Mouse (Mus musculus): ENCODE results near the gene Slc6a4. TPM values are rescaled to one million over a fixed set of nuclear protein-coding genes. Genes with fewer than 3 reads are reported as not detected.

Gene Slc6a4
- under 1 TPM in 1 of 2 experiments, not detected in 1; 0.56 TPM for total RNA-seq (2021)
- long read RNA-seq, experiment 1 = 0 reads
- long read RNA-seq, experiment 2 = 0 reads

DNA sequence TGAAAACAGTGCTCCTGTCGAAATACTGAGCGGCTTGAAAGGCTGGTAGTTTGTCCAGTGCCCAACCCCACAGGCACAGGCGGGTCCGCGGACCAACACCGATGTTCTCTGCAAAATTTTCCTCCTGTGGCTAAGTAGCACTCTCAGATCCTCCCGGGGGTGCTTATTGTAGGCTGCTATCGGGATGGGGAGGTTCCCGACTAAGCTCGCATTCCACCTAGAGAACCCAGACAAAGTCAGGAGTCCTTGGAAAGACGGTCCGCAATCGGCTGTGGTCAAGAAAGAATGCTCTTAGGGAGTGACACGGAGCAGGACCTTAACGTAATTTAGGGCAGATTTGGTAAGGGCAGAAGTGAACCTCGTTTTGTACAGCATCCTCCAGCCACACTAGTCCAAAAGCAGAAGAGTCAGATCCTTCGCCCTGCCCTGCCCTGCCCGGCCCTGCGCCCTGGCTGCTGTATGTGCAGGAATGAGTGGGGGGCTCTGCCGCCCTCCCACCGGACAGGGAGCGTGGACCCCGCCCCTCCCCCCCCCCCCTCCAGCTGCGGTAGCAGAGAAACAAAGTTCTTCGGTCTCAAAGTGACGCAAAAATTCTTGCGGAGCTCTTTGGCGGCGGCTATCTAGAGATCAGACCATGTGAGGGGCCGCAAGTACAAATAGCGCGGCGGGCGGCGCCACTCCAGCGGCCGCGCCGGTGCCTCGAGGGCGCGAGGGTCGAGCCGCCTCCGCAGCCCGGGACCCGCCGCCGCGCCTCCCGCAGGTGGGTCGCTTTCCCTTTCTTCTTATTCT is at the start of gene Slc6a4:
Slc6a4 (plus strand) TSS at position 688 of the 789 bp plus-strand sequence.
- DNase-seq = no peak

DNA sequence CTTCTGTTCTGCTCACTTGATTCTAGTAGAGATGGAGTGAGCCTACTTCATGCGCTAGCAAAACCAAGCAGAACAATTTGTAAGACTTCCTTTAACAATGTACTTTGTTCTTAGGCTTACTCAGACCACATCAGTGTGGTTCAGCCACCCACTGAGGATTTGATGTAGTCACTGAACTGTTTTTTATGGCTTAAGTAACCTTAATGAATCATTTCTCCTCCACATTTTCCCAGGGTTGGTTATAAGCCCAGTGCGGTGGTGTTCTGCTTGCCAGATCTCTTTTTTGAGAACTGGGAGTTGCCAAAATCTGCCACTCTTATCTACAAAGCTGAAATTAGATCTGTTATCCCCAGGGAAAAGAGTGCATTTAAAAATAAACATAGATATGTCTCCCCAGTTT is 44.9 kb upstream of the Slc6a4 start:
- DNase-seq = no peak

DNA sequence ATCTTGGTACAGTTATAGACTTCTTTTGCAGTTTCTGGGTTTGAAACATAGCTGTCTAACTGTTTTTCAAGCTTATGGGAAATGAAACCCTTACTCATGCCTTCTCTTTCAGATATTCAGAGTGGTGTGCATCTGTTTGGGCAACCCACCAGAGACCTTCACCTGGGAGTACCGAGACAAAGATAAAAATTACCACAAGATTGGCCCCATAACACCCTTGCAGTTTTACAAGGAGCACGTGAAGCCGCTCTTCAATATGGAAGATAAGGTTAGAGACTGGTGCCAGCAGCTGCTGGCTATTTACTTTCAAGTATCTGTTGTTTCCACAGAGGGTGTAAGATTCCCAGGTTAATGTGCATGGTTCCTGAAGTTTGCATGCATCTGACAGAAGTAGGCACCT is 32.7 kb upstream of the Slc6a4 start:
- no peak for DNase-seq

DNA sequence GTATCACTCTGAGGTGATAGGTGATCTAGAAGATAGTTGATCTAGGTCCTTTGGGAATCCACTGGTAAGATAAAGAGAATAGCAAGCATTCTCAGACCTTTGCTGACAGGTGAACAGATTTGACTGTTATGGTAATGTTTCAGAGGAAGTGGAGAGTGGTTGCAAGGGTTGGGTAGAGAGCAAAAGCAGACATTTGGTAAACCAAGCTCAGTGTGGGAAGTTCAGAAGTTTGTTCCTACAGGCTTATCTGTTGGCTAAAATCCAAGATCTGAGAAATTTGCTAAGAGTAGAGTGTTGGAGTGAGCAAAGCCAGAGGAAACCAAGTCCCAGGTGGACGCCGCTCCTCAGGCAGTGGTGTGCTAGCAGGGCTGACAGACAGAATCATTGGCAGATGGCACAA is 28.1 kb upstream of the Slc6a4 start:
- DNase-seq = no peak

DNA sequence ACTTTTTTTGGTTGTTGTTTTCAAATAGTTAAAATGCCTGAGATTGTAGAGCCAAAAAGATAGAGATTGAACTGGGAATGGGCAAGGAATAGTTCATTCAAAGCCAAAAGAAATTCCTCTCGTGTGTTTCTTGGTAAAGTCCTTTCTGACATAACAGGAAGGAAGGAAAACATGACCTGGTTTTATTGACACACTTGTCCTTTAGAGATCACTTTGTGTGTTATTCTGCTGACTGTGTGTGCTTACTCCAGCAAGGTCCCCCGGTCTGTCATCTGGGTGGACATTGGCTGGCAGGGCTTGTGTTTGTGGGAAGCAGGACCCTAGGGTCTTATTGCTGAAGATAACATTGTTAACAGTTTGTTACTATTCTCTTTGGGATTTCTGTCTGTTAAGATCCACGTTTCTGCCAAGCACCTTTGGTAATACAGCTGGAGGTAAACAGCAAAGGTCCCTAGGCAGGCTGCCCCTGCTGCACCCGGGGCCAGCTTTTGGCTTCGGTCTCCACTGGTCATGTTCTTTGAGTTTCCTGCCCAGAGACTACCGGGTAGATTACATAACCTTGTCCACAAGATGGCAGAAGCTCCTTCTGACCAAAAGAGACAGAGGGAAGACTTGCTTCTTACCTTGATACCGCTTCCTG is 23.6 kb upstream of the Slc6a4 start:
- DNase-seq = no peak

DNA sequence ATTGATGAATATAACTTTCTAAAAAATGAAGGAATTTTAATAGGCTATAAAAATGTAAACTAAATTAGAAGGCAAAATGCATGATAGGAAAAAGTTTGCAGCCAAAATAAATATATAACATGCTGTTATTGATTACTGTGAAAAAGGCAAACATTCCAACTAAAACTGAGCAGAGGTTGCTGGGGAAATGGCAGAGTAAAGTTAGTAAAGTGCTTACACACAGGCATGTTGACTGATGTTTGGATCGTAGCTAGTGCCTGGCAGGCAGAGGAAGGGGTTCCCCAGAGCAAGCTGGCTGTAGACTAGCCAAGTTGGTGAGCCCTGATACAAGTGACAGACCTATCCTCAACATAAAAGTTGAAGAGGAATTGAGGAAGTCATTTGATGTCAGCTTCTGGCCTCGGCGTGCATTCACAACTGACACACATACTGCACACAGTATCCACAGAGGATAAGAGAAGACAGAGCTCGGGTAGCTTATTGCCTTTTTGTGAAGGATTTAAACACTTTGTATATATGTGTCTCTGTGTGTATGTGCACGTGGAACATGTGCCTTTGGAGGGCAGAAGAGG is 16.7 kb upstream of the Slc6a4 start:
- no peak for DNase-seq

DNA sequence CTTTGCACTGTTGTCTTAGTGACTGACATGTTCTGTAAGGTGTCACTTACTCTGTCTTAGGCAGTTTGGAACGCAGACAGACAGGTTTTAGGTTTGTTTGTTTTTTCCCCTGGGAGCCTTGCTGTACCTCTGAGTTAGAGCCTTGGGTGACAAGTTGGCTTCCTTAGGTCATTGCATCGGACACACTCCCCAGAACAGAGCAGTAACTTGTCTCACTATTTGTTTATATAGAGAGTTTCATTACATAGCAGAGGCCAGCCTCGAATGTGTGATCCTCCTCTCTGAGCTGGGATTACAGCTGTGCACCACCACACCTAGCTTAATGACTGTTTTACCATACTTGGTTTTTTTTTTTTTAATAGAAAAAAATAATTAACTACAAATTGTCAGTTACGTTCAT is 16.0 kb upstream of the Slc6a4 start:
- no peak for DNase-seq

DNA sequence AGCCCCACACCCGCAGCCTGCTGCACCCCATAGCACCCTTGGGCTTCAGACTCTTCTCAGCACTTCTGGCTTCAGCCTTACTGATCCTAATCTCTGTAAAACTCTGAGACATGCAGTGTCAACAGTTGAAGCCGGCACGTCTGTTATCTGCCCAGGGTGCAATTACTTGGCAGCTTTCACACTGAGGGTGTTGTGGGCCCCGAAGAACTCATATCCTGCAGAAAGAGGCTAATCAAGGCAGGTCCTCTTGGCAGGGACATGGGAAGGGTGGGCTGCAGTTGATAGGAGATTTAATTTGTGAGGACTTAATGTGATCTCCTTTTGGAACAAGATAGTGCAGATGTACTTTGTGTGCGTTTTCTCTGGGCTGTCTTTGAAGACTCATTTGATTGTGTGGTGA is 14.8 kb upstream of the Slc6a4 start:
- DNase-seq = no peak

DNA sequence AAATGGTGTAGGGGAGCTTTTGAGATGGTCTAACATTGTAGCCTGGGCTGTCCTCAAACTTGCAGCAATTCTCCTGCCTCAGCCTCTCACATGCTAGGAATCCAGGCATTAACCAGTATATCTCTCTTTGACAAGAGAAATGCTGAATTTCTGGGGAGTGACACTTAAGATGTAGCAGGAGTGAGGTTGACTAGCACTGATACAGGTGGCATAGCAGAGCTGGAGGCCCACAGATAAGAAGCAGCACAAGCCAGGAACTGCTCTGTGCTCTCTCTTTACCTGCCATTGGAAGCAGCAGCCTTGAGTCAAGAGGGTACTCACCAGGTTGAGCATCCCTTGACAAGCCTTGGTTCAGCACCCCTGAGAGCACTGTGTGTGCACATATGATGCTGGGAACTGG is 14.2 kb upstream of the Slc6a4 start:
- no peak for DNase-seq

DNA sequence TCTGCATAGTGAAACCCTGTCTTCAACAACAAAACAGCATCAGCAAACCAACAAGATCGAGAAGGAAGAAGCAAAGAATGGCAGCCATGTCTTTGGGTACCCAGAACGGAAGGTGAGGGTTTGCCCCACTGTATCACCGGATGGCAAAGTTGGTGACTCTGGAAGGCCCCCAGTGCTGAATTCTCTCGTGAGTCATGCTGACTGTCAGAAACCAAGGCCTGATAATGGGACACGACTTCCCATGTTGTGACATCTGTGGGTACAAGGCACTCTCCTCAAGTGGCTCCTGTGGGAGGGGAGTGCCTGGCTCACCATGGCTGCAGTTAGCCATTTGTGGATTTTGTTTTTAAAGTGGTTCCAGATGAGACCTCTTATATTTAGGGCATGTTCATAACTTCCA is 7.6 kb upstream of the Slc6a4 start:
- no peak for DNase-seq

DNA sequence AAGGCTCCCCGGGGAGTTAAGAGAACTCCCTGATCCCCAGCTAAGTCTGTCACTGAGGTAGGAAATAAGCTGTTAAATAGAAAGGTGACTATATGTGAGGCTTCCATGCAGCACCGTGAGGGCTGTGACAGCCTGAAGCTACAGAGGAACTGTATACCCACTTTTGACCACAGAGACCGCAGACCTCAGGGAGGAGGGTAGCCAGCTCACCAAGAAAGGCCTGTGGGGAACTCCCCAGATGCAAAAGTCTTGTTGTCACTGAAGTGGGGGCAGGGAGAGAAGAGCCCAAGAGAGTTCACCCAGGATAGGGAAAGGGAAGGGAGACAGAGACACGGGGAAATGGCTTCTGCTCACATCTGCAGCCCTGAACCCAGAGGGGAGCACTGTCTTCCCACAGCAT is 5.5 kb upstream of the Slc6a4 start:
- DNase-seq = no peak

DNA sequence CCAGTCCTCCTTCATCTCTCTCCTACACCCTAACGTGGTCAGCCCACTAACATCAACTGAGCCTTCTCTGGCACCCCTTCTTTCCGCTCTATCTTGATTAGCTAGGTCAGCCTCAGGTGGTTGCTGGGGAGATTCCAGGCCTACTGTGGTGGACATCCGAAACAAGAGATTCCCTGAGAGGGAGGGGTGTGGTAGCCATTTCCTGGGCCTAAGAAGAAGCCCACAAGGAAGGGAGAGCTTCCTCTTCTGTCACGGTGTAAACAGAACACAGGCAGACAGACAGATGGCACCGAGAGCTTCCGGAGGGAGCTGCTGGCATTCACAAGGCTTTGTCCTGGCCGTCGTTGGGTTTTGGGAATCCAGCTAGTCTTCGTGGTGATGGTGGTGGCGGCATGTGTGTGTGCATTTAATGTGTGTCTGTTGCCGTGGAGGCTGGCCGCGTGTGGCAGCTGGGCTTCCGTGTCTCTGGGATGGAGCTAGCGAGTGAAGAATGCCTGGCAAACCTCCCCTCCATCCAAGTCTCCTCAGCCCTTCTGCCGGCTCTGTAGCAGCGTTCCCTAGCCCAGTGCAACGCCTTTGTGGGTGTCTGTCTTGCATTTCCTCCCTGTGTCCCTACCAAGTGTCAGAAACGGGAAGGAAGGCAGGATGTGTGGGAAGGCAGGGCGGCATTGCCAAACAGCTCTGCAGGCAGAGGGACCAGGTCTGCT is 2.3 kb upstream of the Slc6a4 start:
- no peak for DNase-seq

DNA sequence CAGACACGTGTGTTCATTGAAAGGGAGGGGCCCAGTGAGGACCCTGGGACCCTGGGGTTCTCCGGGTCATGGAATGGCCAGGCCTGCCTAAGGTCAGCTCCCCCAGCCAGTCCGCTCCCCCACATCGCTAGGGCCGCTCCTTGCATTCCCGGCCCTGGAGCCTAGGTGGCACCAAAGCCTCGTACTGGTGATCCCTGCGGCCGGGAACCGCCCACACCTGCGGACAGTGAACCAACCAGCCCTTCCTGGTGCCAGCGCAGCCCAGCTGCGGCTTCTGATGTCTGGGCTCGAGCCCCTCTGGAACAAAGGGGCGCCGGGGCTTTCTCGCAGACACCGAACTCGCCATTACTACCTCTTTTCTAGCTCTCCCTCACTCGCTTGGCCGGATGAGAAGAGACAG is 1.1 kb upstream of the Slc6a4 start:
- DNase-seq = peak; percentile 38

DNA sequence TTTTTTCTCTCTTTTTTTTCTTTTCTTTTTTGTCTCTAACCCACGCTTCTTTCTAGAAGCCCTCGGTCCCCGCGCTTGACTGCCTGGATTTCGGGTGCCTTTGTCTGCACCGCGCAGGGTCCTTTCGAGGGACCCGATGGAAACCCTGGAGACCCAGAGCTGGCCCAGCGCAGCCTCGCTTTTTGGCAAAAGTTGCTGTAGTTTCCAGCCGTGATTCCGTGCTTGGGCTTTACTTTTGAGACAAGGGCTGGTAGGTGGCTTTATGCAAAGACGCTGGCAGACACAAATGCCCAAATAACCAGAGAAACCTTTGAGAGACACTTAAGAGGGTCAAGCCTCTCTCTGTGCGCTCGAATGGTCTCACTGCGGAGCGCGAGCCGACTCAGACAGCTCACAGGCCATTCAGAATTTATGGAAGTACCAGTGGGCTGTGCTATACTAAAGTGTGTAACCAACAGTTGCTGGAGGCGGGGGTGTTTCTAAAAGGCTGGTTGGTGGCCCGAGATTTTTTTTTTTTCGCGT is 363 bp downstream of the Slc6a4 start:
- DNase-seq = no peak

DNA sequence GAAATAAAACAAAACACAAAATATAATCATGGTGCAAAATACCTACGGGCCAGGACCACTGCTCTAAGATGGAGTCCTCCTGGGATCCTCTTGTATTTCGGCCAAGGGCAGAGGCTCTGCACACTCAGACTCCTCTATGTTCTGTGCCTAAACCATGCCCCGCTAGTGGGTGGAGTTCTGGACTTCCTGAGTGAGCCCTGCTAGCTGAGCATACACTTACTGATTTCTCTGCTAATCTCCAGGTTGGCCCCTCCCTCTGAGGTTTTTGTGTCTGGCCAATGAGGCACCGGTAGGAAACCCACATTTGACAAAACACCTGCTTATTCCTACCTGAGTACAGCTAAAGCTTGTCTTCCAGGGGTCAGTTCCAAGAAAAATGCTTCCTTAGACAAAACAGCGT is 2.3 kb downstream of the Slc6a4 start:
- DNase-seq = no peak

DNA sequence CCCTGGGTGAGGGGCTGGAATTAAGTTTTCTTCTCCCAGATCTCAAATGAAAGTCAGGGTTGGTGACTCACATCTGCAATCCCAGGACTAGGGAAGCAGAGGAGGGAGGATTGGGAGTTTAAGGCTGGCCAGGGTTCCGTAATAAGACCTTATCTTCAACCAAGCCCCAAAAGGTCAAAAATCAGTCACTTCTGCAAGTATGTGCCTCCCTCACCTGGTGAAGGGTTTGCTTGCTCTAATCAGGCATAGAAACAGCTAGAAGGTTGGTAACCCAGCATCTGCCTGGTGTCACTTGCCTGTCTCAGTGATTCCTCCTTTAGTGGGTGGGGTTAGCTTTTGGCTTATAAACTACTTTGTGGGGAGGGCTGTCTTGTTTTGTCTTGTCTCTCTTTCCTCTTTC is 4.0 kb downstream of the Slc6a4 start:
- DNase-seq = no peak

DNA sequence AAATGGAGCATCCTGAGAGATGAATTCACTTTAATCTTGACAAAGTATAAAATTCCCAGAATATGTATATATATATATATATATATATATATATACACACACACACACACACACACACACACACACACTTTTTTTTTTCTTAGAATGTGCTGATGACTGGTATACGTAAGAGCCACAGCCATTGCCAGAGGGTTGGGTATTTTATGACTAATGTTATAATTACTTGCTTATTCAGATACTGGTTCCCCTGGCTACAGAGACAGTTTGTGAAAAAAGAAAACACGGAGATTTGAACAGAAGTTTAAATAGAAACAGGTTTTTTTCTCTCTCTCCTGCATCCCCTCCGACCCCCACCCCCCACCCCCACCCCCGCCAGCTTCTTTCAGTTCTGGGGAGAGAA is 7.5 kb downstream of the Slc6a4 start:
- DNase-seq = no peak

DNA sequence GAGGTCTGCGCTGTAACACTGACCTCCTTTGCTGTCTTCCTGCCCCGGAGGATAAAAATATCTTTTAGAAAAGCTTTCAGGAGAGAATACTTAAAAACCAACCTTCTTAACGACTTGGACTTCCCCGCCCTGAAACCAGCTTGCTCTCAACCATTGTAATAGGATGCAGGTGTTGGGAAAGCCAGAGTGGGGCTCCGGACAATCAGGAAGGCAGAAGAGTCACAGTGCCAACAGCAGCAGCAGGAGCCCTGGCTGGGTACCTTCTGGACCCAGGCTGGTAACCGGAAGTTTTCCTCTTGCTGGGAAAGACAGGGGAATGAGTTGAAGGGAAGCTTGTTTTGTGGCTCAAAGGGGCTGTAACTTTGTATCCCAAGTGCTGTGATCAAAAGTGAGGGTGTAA is 8.2 kb downstream of the Slc6a4 start:
- DNase-seq = no peak

DNA sequence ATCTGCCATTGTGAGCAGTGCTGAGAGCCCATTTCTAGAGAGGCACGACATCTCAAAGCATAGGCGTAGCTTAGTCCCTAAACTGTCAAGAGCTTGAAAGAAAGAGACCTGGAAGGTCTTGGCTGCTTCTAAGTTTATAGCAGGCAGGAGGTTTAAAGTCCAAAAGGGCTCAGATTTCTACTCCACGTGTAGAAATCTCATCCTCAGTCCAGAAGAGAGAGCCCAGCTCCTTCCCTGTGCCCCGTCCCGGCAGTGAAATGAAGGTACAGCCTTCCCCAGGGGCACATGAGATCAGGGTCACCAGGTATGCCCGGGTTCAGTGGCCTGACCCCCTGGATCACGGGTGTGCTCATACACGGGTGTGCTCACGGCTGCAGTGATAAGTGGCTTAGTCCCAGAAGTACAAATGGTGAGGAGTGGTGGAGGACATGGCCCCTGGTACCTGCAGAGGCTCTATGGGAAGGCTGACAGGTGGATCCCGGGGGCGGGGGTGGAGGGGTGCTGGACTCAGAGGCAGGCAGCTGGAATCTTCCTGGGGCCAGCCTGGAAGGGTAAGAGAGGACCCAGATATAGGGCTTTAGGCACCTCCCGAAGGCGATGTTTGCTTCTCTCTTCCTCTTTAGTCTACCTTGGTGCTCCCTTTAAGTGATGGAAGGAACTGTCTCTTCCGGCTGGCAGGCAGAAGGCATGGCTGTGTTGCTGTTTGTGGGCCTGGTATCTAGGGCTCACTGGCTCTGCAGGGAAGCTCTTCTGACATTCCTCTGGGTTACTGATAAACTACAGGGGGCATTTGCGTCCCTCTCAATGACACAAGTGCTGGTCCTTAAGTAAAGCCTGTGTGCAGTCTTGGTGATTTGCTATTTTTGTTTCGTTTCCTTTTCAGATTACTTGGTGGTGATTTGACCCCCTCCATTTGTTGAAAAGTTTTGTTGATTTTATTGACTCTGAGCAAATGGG is 10.9 kb downstream of the Slc6a4 start:
- DNase-seq = no peak

DNA sequence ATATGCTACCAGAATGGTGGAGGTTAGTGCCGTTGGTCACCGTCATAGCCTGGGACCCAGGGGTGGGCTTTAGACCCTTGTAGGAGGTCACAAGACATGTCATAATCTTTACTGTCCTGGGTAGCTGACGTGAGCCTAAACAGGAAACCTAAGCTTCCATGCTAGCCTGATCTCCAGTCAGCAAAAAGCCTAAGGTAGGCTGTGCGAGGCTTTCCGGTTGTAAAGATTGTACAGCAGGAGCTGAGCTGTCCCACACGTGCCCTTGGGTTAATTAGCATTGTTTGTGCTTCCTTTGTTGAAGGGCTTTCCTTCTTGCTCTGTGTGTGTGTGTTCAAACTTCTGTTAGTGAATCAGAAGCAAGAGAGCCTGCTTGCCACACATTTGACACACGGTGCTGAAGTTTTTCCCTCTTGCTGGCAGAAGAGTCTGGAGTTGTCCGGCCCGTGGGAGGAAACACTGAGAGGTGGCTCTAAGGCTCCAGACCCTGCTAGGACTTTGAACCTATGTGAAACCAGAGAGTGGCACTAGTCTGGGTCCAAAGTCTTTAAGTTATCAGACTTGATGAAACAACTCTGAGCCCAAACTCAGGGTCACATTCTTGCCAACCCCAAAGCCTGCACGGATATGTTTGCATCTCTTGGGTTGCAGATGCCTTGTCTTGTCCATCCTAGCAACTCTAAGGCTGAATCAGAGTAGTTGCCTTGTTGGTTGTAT is 12.5 kb downstream of the Slc6a4 start:
- DNase-seq = no peak

DNA sequence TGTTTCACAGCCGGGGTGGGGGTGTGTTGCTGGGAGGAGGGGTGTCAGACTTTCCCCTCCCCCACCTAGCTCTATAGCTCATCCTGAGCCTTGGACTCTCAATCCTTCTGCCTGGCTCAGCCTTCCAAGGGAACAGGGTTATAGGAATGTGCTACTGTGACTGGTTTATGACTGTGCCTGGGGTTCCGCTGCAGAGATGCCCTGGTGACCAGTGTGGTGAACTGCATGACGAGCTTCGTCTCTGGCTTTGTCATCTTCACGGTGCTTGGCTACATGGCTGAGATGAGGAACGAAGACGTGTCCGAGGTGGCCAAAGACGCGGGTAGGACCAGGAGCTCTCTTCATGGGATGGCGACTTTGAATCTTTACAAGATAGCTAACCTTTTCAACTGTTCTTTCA is 19.6 kb downstream of the Slc6a4 start:
- DNase-seq = no peak
